Mouse (Mus musculus): ENCODE data around the gene H2-Ob.

DNA sequence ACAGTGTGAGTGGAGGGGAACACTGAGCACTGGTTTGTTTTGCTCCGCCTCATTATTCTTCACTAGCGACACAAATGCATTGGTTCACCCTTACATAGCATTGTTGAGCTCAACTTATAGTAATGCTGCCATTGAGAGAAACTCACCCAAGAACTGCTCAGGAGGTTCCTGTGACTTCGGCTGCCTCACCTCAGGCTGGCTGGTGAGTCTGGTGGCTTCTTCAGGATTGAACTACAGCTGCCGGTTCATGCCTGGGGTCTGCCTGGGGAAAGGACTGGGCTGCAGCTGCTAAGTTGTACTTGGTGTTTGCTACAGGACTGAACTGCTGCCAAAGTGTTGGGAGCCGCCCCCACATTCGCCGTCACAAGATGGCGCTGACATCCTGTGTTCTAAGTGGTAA is 13.3 kb upstream of the H2-Ob start:
- TF ChIP-seq CTCF (IDR thresholded peaks at IDR 0.05; ENCODE audit: control insufficient read depth, insufficient read depth, insufficient read length) (no peak), MYOG (IDR thresholded peaks at IDR 0.05; ENCODE audit: control insufficient read depth, extremely low read depth, insufficient read length) (no peak), FOSL1 (IDR thresholded peaks at IDR 0.05; ENCODE audit: insufficient read depth, low read length, poor library complexity, severe bottlenecking) (no peak), USF1 (IDR thresholded peaks at IDR 0.05; ENCODE audit: low read depth) (no peak), CEBPB (IDR thresholded peaks at IDR 0.05; ENCODE audit: low read depth) (no peak), MAX (IDR thresholded peaks at IDR 0.05) (no peak), MYOD1 (IDR thresholded peaks at IDR 0.05; ENCODE audit: control insufficient read depth, insufficient read length, low read depth) (no peak)
